Mouse (Mus musculus) embryonic stem cell, embryonic (primary cell): Measurements from ENCODE around the gene Pifo.

Experiments used
- CTCF ChIA-PET, 4 experiments: fragments of 300-600 bp in 2 of 4; fragments of 350-600 bp in 2 of 4; sonication (Branson Sonifier 250); formaldehyde crosslinking; loops; one replicate each; lab custom pipeline; 2022; ENCODE audit warnings: inconsistent platforms in 2 of 4; lab: Charles Lee
- POLR2A ChIA-PET, 4 experiments: fragments of 300-600 bp in 2 of 4; fragments of 350-600 bp in 2 of 4; sonication (Branson Sonifier 250); formaldehyde crosslinking; loops; one replicate each; lab custom pipeline; 2022; ENCODE audit warnings: antibody characterized with exemption in 4 of 4, inconsistent platforms in 1 of 4; lab: Charles Lee

Gene Pifo

DNA sequence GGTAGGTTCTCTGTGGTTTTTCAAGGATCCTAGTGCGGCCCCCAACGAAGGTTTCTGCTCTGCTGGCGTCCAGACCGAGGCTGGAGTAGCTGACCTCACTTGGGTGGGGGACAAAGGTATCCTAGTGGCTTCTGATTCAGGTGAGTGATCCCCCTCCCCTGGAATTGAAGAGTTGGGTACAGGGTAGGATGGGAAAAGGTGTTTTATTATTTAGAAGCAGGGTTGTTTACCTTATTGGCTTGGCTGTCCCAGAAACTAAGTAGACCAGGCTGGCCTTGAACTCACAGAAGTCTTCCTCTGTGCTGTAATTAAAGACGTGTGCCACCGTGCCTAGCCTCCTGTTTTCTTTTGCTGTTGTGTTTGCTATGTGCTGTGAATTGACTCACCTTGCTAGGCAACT is 54.4 kb downstream of the Pifo start, which contains the start of gene Atp5f1:
TSS of gene Atp5f1 (minus strand) at position 101 of the 400 bp plus-strand sequence.
- CTCF ChIA-PET = interaction anchor here in 2 of 4 experiments (0.6 to 1.0 kb wide), 2 partner anchors 285 to 1130 kb away, joined by 3 read pairs; no protein-coding TSS in a partner anchor
- POLR2A ChIA-PET = interaction anchor here in 3 of 4 experiments (0.9 to 5.4 kb wide), 13 partner anchors 9 to 588 kb away, joined by 3 to 94 read pairs (median 8); partner anchors contain the start of genes Ovgp1 (in 2 of the 3), Cept1 (in 1 of the 3), Ddx20 (in 1 of the 3) and Dram2 (in 1 of the 3)

DNA sequence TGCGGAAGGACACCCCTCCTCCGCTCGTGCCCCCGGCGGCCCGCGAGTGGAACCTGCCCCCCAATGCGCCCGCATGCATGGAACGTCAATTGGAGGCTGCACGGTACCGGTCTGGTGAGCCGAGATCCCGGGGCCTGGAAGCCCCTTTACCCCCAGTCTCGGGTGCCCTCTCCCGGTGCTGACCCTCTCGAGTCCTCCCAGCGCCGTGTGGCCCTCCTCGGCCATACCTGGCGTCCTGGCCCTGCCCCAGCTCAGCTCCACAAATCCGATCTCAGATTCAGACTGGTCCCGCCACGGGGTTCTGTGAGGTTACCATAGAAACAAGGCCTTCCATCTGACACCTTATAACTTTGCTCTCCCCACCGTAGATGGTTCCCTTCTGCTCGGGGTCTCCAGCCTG is 54.9 kb downstream of the Pifo start:
- POLR2A ChIA-PET = interaction anchor here (0.8 to 5.4 kb wide), 45 partner anchors 9 to 887 kb away, joined by 3 to 94 read pairs (median 6); partner anchors contain the start of genes Cept1 (in 2 of the 4), Ddx20 (in 2 of the 4), Dram2 (in 2 of the 4) and Ovgp1 (in 2 of the 4)
- CTCF ChIA-PET = interaction anchor here in 1 of 4 experiments (1.1 kb wide), 1 partner anchor 60 kb away, joined by 3 read pairs; no protein-coding TSS in a partner anchor

DNA sequence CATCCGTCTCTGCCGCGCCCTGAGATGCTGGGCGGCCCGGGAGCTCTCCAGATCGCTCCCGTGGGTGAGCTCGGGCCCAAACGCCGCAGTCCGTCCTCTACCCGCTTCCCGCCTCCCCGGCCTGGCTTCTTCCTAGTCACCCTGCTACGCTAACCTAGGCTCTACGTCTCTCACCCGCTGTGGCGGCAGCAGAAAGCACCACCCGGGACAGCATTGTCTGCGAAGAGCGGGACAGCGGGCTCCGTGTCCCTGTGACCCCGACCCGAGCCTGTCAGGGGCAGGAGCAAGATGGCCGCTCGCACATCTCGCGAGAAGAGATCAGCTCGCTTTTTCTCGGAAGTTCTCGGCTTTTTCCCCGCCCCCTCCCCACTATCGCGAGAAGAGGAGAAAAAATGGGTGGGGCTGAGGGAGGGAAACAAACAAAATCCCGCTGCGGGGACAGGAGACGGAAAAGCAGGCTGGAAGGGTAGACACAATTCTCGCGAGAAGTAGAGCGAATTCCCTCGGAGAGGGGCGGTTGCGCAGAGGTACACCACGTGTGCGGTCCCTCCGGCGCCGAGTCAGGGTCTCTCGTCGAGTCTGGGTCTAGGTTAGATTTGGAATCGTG is 55.4 kb downstream of the Pifo start, which contains the start of gene Wdr77:
TSS of gene Wdr77 (plus strand) at position 396 of the 607 bp plus-strand sequence.
- POLR2A ChIA-PET = interaction anchor here (0.6 to 5.4 kb wide), 64 partner anchors 9 to 1127 kb away, joined by 3 to 94 read pairs (median 4); partner anchors contain the start of genes Cept1 (in 3 of the 4), Dram2 (in 3 of the 4), Ovgp1 (in 3 of the 4) and Ddx20 (in 2 of the 4)

GRCm38 (mm10) chr3:105958204-105958603 is 56.2 kb downstream of the Pifo start:
- POLR2A ChIA-PET = interaction anchor here (0.8 to 5.4 kb wide), 47 partner anchors 8 to 1375 kb away, joined by 3 to 94 read pairs (median 6); partner anchors contain the start of genes Cept1 (in 3 of the 4), Dram2 (in 3 of the 4), Ddx20 (in 2 of the 4) and Ovgp1 (in 2 of the 4)
- CTCF ChIA-PET = no interaction called here

More for the DNA sequence above, 55.4 kb downstream of the Pifo start, which contains the start of gene Wdr77:
- CTCF ChIA-PET = interaction anchor here in 2 of 4 experiments (0.6 to 1.1 kb wide), 2 partner anchors 10 to 59 kb away, joined by 3 read pairs; no protein-coding TSS in a partner anchor

- CTCF ChIA-PET = no interaction called here
- POLR2A ChIA-PET = interaction anchor here in 3 of 4 experiments (0.7 to 5.4 kb wide), 17 partner anchors 8 to 1376 kb away, joined by 3 to 94 read pairs (median 13); partner anchors contain the start of genes Cept1 (in 1 of the 3), Ddx20 (in 1 of the 3), Dram2 (in 1 of the 3) and Ovgp1 (in 1 of the 3)
These were observed 57.2 kb downstream of the Pifo start for GRCm38 (mm10) chr3:105957235-105957634.

DNA sequence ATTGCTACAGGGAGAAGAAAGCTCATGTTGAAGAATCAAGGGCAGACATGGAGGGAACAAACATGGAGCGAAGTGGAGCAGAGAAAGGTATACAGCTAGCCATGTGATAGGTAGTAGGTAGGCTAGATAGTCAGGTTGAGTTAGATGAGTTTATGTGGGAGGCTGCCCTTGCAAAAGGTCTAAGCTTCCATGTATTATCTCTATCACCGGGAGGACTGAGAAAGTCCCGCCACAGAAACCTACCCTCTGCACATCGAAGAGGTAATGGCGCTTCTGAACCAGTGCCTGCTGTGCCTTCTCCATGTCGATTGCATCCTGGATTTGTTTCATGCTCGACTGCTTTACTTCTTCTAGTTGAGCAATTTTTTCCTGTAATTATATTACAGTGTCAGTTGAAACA is 63.1 kb downstream of the Pifo start:
- POLR2A ChIA-PET = interaction anchor here in 3 of 4 experiments (0.8 to 6.9 kb wide), 21 partner anchors 7 to 23 kb away, joined by 3 to 89 read pairs (median 5); partner anchors contain the start of genes Atp5f1 (in 3 of the 3) and Wdr77 (in 3 of the 3)
- CTCF ChIA-PET = no interaction called here
